Mouse (Mus musculus) neural tube, embryonic 12.5 days (tissue): ENCODE data around the gene 9230102O04Rik. TPM values are rescaled to one million over a fixed set of nuclear protein-coding genes. Genes with fewer than 3 reads are reported as not detected.

Experiments
- ATAC-seq: fragments of 200-750 bp; cut with Nextera tagmentation; 2 replicates; pipeline ENCODE4 v1.8.0; 2017; ENCODE audit warnings: low read depth, mild to moderate bottlenecking, moderate TSS enrichment, moderate library complexity; ENCODE audit not compliant: low FRiP score
- H3K27ac ChIP-seq: fragments of 300-500 bp; sonication (generic); 2 replicates; pipeline ENCODE4 v1.5.1; 2016
- H3K27me3 ChIP-seq: fragments of 300-500 bp; sonication (generic); replicated peaks from 2 replicates; pipeline ENCODE4 v1.6.1; 2016; ENCODE audit warnings: mild to moderate bottlenecking
- H3K36me3 ChIP-seq: fragments of 300-500 bp; sonication (generic); 2 replicates; pipeline ENCODE4 v1.6.1; 2016; ENCODE audit warnings: mild to moderate bottlenecking
- H3K4me1 ChIP-seq: fragments of 300-500 bp; sonication (generic); 2 replicates; pipeline ENCODE4 v1.6.1; 2016
- H3K4me2 ChIP-seq: fragments of 300-500 bp; sonication (generic); replicated peaks from 2 replicates; pipeline ENCODE4 v1.6.1; 2016; ENCODE audit warnings: mild to moderate bottlenecking
- H3K4me3 ChIP-seq: fragments of 300-500 bp; sonication (generic); 2 replicates; pipeline ENCODE4 v1.5.1; 2016
- H3K9ac ChIP-seq: fragments of 300-500 bp; sonication (generic); 2 replicates; pipeline ENCODE4 v1.6.1; 2016; ENCODE audit warnings: mild to moderate bottlenecking
- H3K9me3 ChIP-seq: fragments of 300-500 bp; sonication (generic); 2 replicates; pipeline ENCODE4 v1.6.1; 2016; ENCODE audit warnings: mild to moderate bottlenecking
- WGBS: fragments of 180-500 bp; shearing (Covaris S2); methylation state at CpG from one replicate; pipeline ENCODE4 v1.1.7; 2016; 5-methylcytosine and 5-hydroxymethylcytosine counted together
- polyA plus RNA-seq: library from polyadenylated mRNA; unstranded; fragments of >200 nt; fragmentation: Nextera tagmentation; extraction: Ambion mirVana; gene quantifications from 2 replicates; pipeline ENCODE4 v1.2.1, GENCODE M21; 2016

The 9230102O04Rik gene
- polyA plus RNA-seq, 1 experiment from 2014 or later = 0.94 TPM

DNA sequence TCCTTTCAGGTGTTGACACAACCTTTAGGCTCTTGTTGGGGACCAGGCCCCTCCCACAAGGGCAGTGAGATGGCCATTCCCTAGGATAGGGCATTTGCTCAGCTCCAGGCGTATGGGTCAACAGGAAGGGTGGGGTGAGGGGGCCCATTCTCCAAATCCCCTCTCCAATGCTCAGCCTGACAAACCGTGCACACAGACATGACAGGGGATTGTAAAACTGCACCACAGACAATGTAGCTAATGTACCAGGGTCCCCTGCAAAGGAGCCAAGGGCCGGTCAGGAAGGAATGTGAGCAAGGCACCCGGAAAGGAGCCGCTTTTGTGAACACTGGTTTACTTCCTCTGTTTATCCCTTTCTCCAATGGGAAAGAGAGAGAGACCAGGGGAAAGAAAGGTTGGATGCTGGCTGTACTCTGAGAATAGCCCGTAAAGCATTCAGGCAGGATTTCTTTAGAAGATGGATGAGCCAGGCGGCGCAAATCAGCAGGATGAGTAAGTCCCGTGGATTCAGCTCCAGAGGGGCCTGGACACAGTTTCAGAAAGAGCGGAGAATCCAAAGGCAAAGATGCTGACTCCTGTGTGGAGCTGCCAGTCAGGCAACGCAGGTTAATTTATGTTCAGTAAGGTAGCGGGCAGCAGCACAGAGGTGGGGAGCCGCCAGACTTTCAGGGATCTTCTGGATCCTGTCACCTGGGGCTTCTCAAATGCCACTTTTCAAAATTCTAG, 36.3 kb downstream of the 9230102O04Rik start:
- peak; percentile 72 for ATAC-seq
- peak overlapping the region; percentile 40 for H3K4me2 ChIP-seq
- H3K27ac ChIP-seq = no peak overlapping the region

GRCm38 (mm10) chr2:9835195-9835594, 54.1 kb downstream of the 9230102O04Rik start:
- WGBS = 52% methylated on average over 7 of the region's 7 CpGs
- Histone ChIP-seq H3K4me3 (no peak overlapping the region), H3K4me2 (no peak overlapping the region), H3K27ac (no peak overlapping the region), H3K9me3 (no peaks in the 10 kb centered on the region), H3K4me1 (no peaks in the 10 kb centered on the region), H3K36me3 (no peaks in the 10 kb centered on the region), H3K27me3 (no peaks in the 10 kb centered on the region), H3K9ac (no peak overlapping the region)
- no peak for ATAC-seq

More for the DNA sequence above, 36.3 kb downstream of the 9230102O04Rik start:
- WGBS = 13% methylated on average over 13 of the region's 13 CpGs
- no peaks in the 10 kb centered on the region for H3K9me3 ChIP-seq
- no peak overlapping the region for H3K4me3 ChIP-seq
- no peaks in the 10 kb centered on the region for H3K27me3 ChIP-seq
- no peaks in the 10 kb centered on the region for H3K36me3 ChIP-seq
- H3K9ac ChIP-seq = no peak overlapping the region
- peaks cover 8% of the 10 kb centered on the region; the same call in 1 of the 2 replicates for H3K4me1 ChIP-seq

DNA sequence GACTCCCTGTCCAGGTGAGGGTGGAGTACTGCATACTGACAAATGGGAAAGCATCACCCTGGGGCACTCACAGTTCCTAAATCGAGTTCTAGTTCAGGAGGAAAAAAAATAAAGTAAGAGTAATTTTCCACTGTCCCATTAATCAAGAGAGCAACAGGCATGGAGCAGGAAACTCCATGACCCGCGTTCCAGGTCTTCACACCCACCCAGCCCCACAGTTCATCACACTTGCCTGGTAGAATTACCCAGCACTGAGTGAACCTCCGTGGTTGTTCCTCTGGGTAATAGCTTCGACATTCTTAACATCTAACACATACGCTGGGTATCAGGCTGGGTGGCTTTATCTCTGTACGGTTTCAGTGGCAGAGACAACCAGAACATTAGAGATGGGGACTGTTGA, 55.6 kb downstream of the 9230102O04Rik start:
- no peak for ATAC-seq
- Histone ChIP-seq H3K4me2 (no peak overlapping the region), H3K36me3 (no peaks in the 10 kb centered on the region), H3K27ac (no peak overlapping the region), H3K9me3 (no peaks in the 10 kb centered on the region), H3K4me3 (no peak overlapping the region), H3K4me1 (no peaks in the 10 kb centered on the region), H3K27me3 (no peaks in the 10 kb centered on the region), H3K9ac (no peak overlapping the region)
- WGBS = 86% methylated on average over 7 of the region's 7 CpGs

Other genes starting within 250 kb of the 9230102O04Rik start
- 0.23 and 0.72 TPM in 2 replicates for gene 4930412O13Rik, start 8.3 kb downstream of the 9230102O04Rik start, polyA plus RNA-seq
- 11.5 and 12.1 TPM in 2 replicates for gene Gata3, start 494 bp upstream of the 9230102O04Rik start, polyA plus RNA-seq
- 16.0 TPM in 2 replicates for gene Taf3, start 159.1 kb upstream of the 9230102O04Rik start, polyA plus RNA-seq
- gene Atp5c1, start 191.0 kb upstream of the 9230102O04Rik start, polyA plus RNA-seq = 474 and 482 TPM in 2 replicates
- 37.9 and 40.6 TPM in 2 replicates for gene Kin, start 191.1 kb upstream of the 9230102O04Rik start, polyA plus RNA-seq
- gene Itih2, start 241.9 kb upstream of the 9230102O04Rik start, polyA plus RNA-seq = 0.57 and 0.94 TPM in 2 replicates